Mouse (Mus musculus): Measurements from ENCODE around the gene Rgs3. TPM values are rescaled to one million over a fixed set of nuclear protein-coding genes. Genes with fewer than 3 reads are reported as not detected.

Rgs3 gene
- polyA plus RNA-seq, 1 experiment: 57.0 TPM

GRCm38 (mm10) chr4:62742885-62743760, 183.5 kb downstream of the Rgs3 start:
- no peak for DNase-seq (ENCODE audit: low spot score)

- no peak for DNase-seq (ENCODE audit: low spot score)
Measured at GRCm38 (mm10) chr4:62744534-62744956, 184.9 kb downstream of the Rgs3 start.

- DNase-seq (ENCODE audit: low spot score): no peak
Measured at GRCm38 (mm10) chr4:62744985-62745638, 185.5 kb downstream of the Rgs3 start.

Other genes starting within 250 kb of the Rgs3 start
- 25.5 and 25.9 TPM in 2 replicates for gene Fkbp15, start 199.3 kb upstream of the Rgs3 start, polyA plus RNA-seq (2012; rRNA removed)
- 15.5 and 18.1 TPM in 2 replicates for gene Slc31a1, start 199.1 kb upstream of the Rgs3 start, polyA plus RNA-seq (2012; rRNA removed)
- 72.6 and 74.0 TPM in 2 replicates for gene Cdc26, start 151.2 kb upstream of the Rgs3 start, polyA plus RNA-seq (2012; rRNA removed)
- 11.7 and 11.8 TPM in 2 replicates for gene Prpf4, start 151.1 kb upstream of the Rgs3 start, polyA plus RNA-seq (2012; rRNA removed)
- gene Rnf183, start 124.6 kb upstream of the Rgs3 start, polyA plus RNA-seq (2012; rRNA removed): 0.08 and 0.19 TPM in 2 replicates
- 2.2 and 2.8 TPM in 2 replicates for gene Wdr31, start 89.0 kb upstream of the Rgs3 start, polyA plus RNA-seq (2012; rRNA removed)
- 14.2 and 17.5 TPM in 2 replicates for gene Bspry, start 79.8 kb upstream of the Rgs3 start, polyA plus RNA-seq (2012; rRNA removed)
- 6.6 and 6.7 TPM in 2 replicates for gene Hdhd3, start 56.4 kb upstream of the Rgs3 start, polyA plus RNA-seq (2012; rRNA removed)
- gene Alad, start 39.9 kb upstream of the Rgs3 start, polyA plus RNA-seq (2012; rRNA removed): 32.0 and 34.9 TPM in 2 replicates
- 32.1 and 33.0 TPM in 2 replicates for gene Pole3, start 34.8 kb upstream of the Rgs3 start, polyA plus RNA-seq (2012; rRNA removed)
- 0.21 and 0.24 TPM in 2 replicates for gene 4933430I17Rik, start 34.5 kb upstream of the Rgs3 start, polyA plus RNA-seq (2012; rRNA removed)

Data from urinary bladder, adult 2 months (tissue).